Mouse (Mus musculus) cerebellum, adult 2 months (tissue): ENCODE measurements around the gene 1700122O11Rik. TPM values are rescaled to one million over a fixed set of nuclear protein-coding genes. Genes with fewer than 3 reads are reported as not detected.

Source experiments
- DNase-seq, 2 experiments: peaks; one replicate each; pipeline ENCODE4 v3.0.0; 2021
- H3K27ac ChIP-seq: fragments of 200-500 bp; 2 replicates; pipeline ENCODE4 v1.5.1; 2012; ENCODE audit warnings: low read length, control low read depth, inconsistent platforms; ENCODE audit not compliant: insufficient read depth
- H3K27me3 ChIP-seq: fragments of 200-500 bp; 2 replicates; pipeline ENCODE4 v1.6.1; 2012; ENCODE audit warnings: inconsistent platforms, mild to moderate bottlenecking, low read length, moderate library complexity; ENCODE audit not compliant: control insufficient read depth, insufficient read depth
- H3K4me1 ChIP-seq: fragments of 200-500 bp; 2 replicates; pipeline ENCODE4 v1.6.1; 2011; ENCODE audit warnings: low read length; ENCODE audit not compliant: control insufficient read depth, insufficient read depth
- H3K4me3 ChIP-seq: fragments of 200-500 bp; replicated peaks from 2 replicates; pipeline ENCODE3; 2011; ENCODE audit warnings: mild to moderate bottlenecking, low read depth, low read length, control low read depth; ENCODE audit not compliant: insufficient read depth
- CTCF ChIP-seq: fragments of 200-500 bp; IDR thresholded peaks from 2 replicates; pipeline ENCODE4 v1.5.1; 2011; ENCODE audit warnings: low read depth, mild to moderate bottlenecking, control low read depth, low read length, moderate library complexity, borderline replicate concordance; ENCODE audit not compliant: insufficient read depth
- POLR2A ChIP-seq: fragments of 200-500 bp; IDR thresholded peaks from 2 replicates; pipeline ENCODE4 v1.6.1; 2011; ENCODE audit warnings: low read length, control low read depth, borderline replicate concordance; ENCODE audit not compliant: insufficient read depth
- WGBS: fragments of 180-500 bp; shearing (Covaris S2); methylation state at CpG from one replicate; pipeline ENCODE4 v1.1.7; 2018; 5-methylcytosine and 5-hydroxymethylcytosine counted together
- polyA plus RNA-seq: library from polyadenylated mRNA; depleted of rRNA; stranded (reverse); fragments of >200 nt; gene quantifications from 2 replicates; pipeline ENCODE4 v1.2.3, GENCODE M21; 2012

Gene 1700122O11Rik
- polyA plus RNA-seq, 1 experiment: not detected

GRCm38 (mm10) chr17:48039232-48039866 is 1.3 kb upstream of the 1700122O11Rik start:
- H3K4me3 ChIP-seq: no peak overlapping the region
- H3K27me3 ChIP-seq: no peaks in the 10 kb centered on the region
- TF ChIP-seq POLR2A (no peak), CTCF (no peak)
- H3K27ac ChIP-seq: no peak overlapping the region
- 30% methylated on average over 14 of the region's 14 CpGs for WGBS
- no peaks in the 10 kb centered on the region for H3K4me1 ChIP-seq
- DNase-seq: no peak

DNA sequence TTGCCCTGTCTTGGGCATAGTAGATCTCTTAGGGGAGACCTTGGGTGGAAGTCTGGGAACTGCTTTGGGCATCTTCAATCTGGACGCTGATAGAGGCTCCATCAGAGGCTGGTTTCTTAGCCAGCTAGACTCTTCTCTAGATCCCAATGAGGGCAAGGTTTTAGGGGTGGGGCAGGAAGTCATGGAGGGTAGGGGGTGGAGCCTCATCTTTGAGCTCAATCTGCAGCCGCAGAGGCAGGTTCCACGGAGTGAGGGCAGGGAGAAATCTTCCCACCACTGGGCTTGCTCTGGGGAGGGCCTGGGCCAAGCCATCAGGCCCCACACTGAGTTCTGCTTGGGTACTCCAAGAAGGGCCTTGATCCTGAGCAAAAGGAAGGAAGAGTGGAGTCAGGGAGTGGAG is 1.2 kb downstream of the 1700122O11Rik start:
- WGBS: 76% methylated on average over 3 of the region's 3 CpGs
- no peak for DNase-seq
- Histone ChIP-seq H3K4me3 (no peak overlapping the region), H3K4me1 (no peaks in the 10 kb centered on the region), H3K27ac (no peak overlapping the region), H3K27me3 (no peaks in the 10 kb centered on the region; the same call in 1 of the 2 replicates)
- TF ChIP-seq CTCF (no peak), POLR2A (no peak)

- H3K27ac ChIP-seq: no peak overlapping the region
- WGBS: 17% methylated on average over 42 of the region's 42 CpGs
These were observed 6.3 kb downstream of the 1700122O11Rik start for GRCm38 (mm10) chr17:48031521-48032430.

DNA sequence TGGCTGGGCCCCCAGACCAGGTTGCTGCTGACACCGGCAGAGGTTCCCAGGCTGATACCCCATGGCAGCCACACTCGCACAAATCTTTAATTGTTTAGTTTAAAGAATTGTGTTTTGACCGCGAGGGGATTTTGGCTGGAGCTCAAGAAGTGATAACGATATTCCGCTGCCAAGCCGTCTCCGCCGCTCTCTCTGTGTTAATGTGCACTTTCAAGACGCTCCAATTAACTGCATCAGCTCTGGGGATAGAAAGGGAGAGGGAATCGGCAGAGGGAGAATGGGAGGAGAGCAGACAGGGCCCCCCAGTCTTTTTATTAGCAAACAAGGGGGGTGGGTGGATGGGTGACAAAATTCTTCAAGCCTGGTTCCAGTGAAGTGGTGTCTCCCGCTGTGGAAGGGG is 8.9 kb downstream of the 1700122O11Rik start:
- WGBS: 18% methylated on average over 12 of the region's 12 CpGs
- H3K27ac ChIP-seq: no peak overlapping the region
- DNase-seq: no peak
- H3K27me3 ChIP-seq: peaks cover 2% of the 10 kb centered on the region; the same call in 1 of the 2 replicates
- no peaks in the 10 kb centered on the region for H3K4me1 ChIP-seq
- no peak overlapping the region for H3K4me3 ChIP-seq
- TF ChIP-seq POLR2A (no peak), CTCF (no peak)

More at GRCm38 (mm10) chr17:48031521-48032430, 6.3 kb downstream of the 1700122O11Rik start:
- DNase-seq: no peak
- peaks cover 2% of the 10 kb centered on the region; the same call in 1 of the 2 replicates for H3K27me3 ChIP-seq
- H3K4me3 ChIP-seq: no peak overlapping the region
- H3K4me1 ChIP-seq: no peaks in the 10 kb centered on the region
- TF ChIP-seq POLR2A: no peak
- TF ChIP-seq CTCF: no peak

DNA sequence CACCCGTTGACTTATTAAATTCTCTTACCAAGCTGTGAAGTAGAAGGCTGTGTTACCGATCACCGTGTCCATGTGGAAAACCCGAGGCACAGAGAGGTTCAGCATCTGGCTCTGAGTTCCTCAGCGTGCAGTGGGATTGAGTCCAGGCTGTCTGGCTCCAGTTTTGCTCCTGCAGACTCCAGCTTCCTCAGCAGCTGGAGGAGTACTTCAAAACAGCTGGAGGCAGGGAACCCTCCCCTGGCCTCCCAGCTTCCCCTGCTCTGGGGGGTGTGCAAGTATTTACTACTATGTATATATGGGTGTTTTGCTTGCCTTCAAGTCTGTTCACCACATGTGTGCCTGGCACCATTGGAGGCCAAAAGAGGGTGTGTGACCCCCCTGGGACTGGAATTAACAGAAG is 9.8 kb downstream of the 1700122O11Rik start:
- no peak overlapping the region for H3K27ac ChIP-seq
- no peak for DNase-seq
- H3K4me3 ChIP-seq: no peak overlapping the region
- peaks cover 2% of the 10 kb centered on the region; the same call in 1 of the 2 replicates for H3K27me3 ChIP-seq
- 42% methylated on average over 5 of the region's 5 CpGs for WGBS
- no peaks in the 10 kb centered on the region for H3K4me1 ChIP-seq
- TF ChIP-seq CTCF (no peak), POLR2A (no peak)

DNA sequence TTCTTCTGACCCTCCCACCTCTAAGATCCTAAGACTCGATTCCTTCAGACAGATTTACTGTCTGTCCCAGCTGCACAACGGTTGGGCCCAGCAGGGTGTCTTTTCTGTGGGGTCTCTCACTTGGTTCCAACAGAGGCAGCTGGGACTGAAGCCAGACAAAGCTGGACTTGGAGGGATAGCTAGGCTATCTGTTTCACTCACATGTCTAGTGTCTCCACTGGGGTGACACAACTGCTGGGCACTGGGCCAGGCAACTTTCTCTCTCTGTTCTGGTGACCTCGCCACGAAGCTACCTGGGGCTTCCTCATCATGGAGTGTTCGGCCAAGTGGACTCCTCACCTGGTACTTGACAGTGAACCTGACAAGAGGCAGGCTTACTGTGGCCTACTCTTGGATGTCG is 10.4 kb downstream of the 1700122O11Rik start:
- DNase-seq: no peak
- H3K27ac ChIP-seq: no peak overlapping the region
- WGBS: 31% methylated on average over 6 of the region's 6 CpGs
- H3K4me3 ChIP-seq: no peak overlapping the region
- peaks cover 2% of the 10 kb centered on the region; the same call in 1 of the 2 replicates for H3K27me3 ChIP-seq
- TF ChIP-seq CTCF: no peak
- no peak for TF ChIP-seq POLR2A
- H3K4me1 ChIP-seq: no peaks in the 10 kb centered on the region

DNA sequence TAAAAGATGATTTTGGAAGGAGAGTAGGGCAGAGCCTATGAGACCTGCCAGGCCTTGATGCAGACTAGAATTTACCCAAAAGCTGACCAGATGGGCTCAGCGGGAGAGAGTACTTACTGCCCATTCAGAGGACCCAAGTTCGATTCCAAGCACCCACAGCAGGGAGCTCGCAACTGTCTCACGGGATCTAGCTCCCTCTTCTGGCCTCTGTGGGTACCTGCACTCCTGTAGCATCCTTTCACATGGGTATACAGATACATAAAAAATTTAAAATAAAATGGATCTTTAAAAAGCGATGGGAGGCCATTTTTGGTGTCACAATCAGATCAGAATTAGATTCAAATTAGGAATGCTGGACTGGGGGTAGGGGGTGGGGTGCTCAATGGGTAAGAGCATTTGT is 11.1 kb downstream of the 1700122O11Rik start:
- no peak for TF ChIP-seq POLR2A
- 0 out of 2 replicates have a peak, but pooled peaks have one; percentile 18 for TF ChIP-seq CTCF
- no peak for DNase-seq
- no peaks in the 10 kb centered on the region for H3K4me1 ChIP-seq
- H3K4me3 ChIP-seq: no peak overlapping the region
- H3K27ac ChIP-seq: no peak overlapping the region
- H3K27me3 ChIP-seq: peaks cover 2% of the 10 kb centered on the region; the same call in 1 of the 2 replicates
- WGBS: 77% methylated on average over 5 of the region's 5 CpGs

DNA sequence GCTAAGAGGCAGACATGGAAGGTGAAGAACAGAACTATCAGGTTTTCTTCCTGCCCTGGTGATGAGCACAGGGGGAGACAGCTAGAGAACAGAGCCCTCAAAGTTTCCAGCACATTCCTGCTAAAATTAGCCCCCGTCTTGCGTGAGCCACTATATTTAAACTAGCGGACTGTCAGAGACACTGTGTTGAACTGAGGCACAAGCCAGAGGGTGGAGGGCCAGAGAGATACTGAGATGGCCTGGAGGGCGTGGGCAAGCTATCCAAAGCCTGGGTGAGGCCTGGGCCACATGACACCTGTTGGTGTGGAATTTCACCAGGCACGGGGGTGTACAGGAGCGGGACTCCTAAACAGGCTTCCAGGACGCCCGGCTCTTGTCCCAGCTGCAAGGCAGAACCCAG is 14.0 kb downstream of the 1700122O11Rik start:
- H3K4me3 ChIP-seq: no peak overlapping the region
- no peaks in the 10 kb centered on the region for H3K4me1 ChIP-seq
- H3K27me3 ChIP-seq: no peaks in the 10 kb centered on the region
- TF ChIP-seq CTCF (no peak), POLR2A (no peak)
- DNase-seq: no peak
- no peak overlapping the region for H3K27ac ChIP-seq
- 84% methylated on average over 8 of the region's 8 CpGs for WGBS
